Mouse (Mus musculus) limb, embryonic 12.5 days (tissue): ENCODE measurements around the gene Usp6nl. TPM values are rescaled to one million over a fixed set of nuclear protein-coding genes. Genes with fewer than 3 reads are reported as not detected.

Experiments used
- ATAC-seq: fragments of 200-750 bp; cut with Nextera tagmentation; 2 replicates; pipeline ENCODE4 v1.8.0; 2017; ENCODE audit warnings: low read depth, moderate TSS enrichment; ENCODE audit not compliant: insufficient number of reproducible peaks, insufficient read depth, low FRiP score, low TSS enrichment
- H3K27ac ChIP-seq: fragments of 300-500 bp; sonication (generic); 2 replicates; pipeline ENCODE4 v1.5.1; 2016; ENCODE audit warnings: mild to moderate bottlenecking, moderate library complexity
- H3K27me3 ChIP-seq: fragments of 300-500 bp; sonication (generic); 2 replicates; pipeline ENCODE4 v1.6.1; 2016; ENCODE audit warnings: mild to moderate bottlenecking, moderate library complexity
- H3K36me3 ChIP-seq: fragments of 300-500 bp; sonication (generic); 2 replicates; pipeline ENCODE4 v1.6.1; 2016; ENCODE audit warnings: mild to moderate bottlenecking, moderate library complexity
- H3K4me1 ChIP-seq: fragments of 300-500 bp; sonication (generic); replicated peaks from 2 replicates; pipeline ENCODE4 v1.6.1; 2016
- H3K4me2 ChIP-seq: fragments of 300-500 bp; sonication (generic); 2 replicates; pipeline ENCODE4 v1.6.1; 2016; ENCODE audit warnings: mild to moderate bottlenecking, moderate library complexity
- H3K4me3 ChIP-seq: fragments of 300-500 bp; sonication (generic); replicated peaks from 2 replicates; pipeline ENCODE4 v1.5.1; 2016; ENCODE audit warnings: mild to moderate bottlenecking
- H3K9ac ChIP-seq: fragments of 300-500 bp; sonication (generic); replicated peaks from 2 replicates; pipeline ENCODE4 v1.6.1; 2016; ENCODE audit warnings: mild to moderate bottlenecking, moderate library complexity
- H3K9me3 ChIP-seq: fragments of 300-500 bp; sonication (generic); 2 replicates; pipeline ENCODE4 v1.6.1; 2016; ENCODE audit warnings: mild to moderate bottlenecking, moderate library complexity
- WGBS: fragments of 180-500 bp; shearing (Covaris S2); methylation state at CpG from one replicate; pipeline ENCODE4 v1.1.7; 2016; 5-methylcytosine and 5-hydroxymethylcytosine counted together
- polyA plus RNA-seq: library from polyadenylated mRNA; unstranded; fragments of >200 nt; fragmentation: Nextera tagmentation; extraction: Ambion mirVana; gene quantifications from 2 replicates; pipeline ENCODE4 v1.2.1, GENCODE M21; 2016

The Usp6nl gene
- polyA plus RNA-seq, 1 experiment from 2014 or later: 16.1 TPM

DNA sequence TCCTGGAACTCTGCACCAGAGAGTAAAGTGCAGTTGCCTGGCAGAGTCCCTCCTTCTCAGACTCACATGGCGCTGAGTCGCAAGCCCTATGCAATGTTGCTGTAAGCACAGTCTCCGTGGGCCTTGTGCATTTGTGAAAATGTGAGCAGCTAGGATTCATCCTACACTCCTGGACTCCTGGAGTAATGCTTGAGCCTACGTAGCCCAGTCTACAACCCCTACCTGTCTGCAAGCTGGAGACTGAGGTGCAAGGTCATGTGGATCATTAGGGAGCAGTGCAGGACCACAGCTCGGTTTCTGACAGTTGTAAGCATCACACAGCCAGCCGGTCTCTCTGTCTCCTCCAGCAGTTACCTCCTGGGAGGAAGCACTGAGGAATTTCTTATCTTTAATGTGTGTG is 167.6 kb downstream of the Usp6nl start:
- H3K36me3 ChIP-seq: no peaks in the 10 kb centered on the region
- peaks cover 5% of the 10 kb centered on the region; the same call in 1 of the 2 replicates for H3K9me3 ChIP-seq
- no peaks in the 10 kb centered on the region for H3K4me1 ChIP-seq
- no peak overlapping the region for H3K4me3 ChIP-seq
- no peaks in the 10 kb centered on the region; the same call in 1 of the 2 replicates for H3K27me3 ChIP-seq
- 86% methylated on average over 6 of the region's 6 CpGs for WGBS
- H3K4me2 ChIP-seq: no peak overlapping the region
- no peak overlapping the region for H3K27ac ChIP-seq
- ATAC-seq: no peak
- no peak overlapping the region for H3K9ac ChIP-seq

GRCm38 (mm10) chr2:6490870-6491269 is 168.4 kb downstream of the Usp6nl start:
- no peak overlapping the region for H3K4me3 ChIP-seq
- WGBS: 78% methylated on average over 4 of the region's 4 CpGs
- no peak for ATAC-seq
- peaks cover 5% of the 10 kb centered on the region; the same call in 1 of the 2 replicates for H3K9me3 ChIP-seq
- no peak overlapping the region for H3K27ac ChIP-seq
- H3K36me3 ChIP-seq: no peaks in the 10 kb centered on the region
- H3K9ac ChIP-seq: no peak overlapping the region
- H3K4me2 ChIP-seq: no peak overlapping the region
- no peaks in the 10 kb centered on the region; the same call in 1 of the 2 replicates for H3K27me3 ChIP-seq
- H3K4me1 ChIP-seq: no peaks in the 10 kb centered on the region

DNA sequence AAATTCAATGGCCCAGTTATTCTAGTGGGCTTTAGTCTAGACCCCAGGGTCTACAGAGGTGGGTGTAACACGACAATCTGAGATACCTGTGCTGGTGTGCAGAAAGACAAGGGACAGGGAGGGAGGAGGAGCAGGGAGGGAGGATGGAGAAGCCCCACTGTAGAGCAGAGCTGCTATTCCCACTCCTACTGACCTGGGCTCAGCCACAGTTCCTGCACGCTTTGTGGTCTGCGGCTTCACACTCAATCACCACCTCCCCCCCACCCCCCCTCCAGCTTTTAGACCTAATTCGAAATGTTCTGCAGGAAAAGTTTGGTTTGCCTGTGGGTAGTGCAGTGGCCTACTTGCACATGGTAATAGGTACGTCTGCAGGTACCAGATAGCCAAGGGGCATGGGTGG is 171.4 kb downstream of the Usp6nl start:
- Histone ChIP-seq H3K9ac (no peak overlapping the region), H3K27ac (no peak overlapping the region)

More for the DNA sequence above, 171.4 kb downstream of the Usp6nl start:
- Histone ChIP-seq H3K36me3 (no peaks in the 10 kb centered on the region), H3K4me2 (no peak overlapping the region), H3K4me3 (no peak overlapping the region), H3K4me1 (0 out of 2 replicates have a peak, but pooled peaks cover 5% of the 10 kb centered on the region), H3K27me3 (no peaks in the 10 kb centered on the region; the same call in 1 of the 2 replicates), H3K9me3 (peaks cover 5% of the 10 kb centered on the region; the same call in 1 of the 2 replicates)
- no peak for ATAC-seq
- WGBS: 76% methylated on average over 5 of the region's 5 CpGs

Other genes starting within 250 kb of the Usp6nl start
- gene Proser2, start 192.5 kb upstream of the Usp6nl start, polyA plus RNA-seq: 6.4 and 6.8 TPM in 2 replicates
- gene Echdc3, start 109.6 kb upstream of the Usp6nl start, polyA plus RNA-seq: 4.1 and 4.3 TPM in 2 replicates